Mouse (Mus musculus): Measurements from ENCODE around the gene Rev3l. TPM values are rescaled to one million over a fixed set of nuclear protein-coding genes. Genes with fewer than 3 reads are reported as not detected.

The Rev3l gene
- polyA plus RNA-seq, 1 experiment from 2014 or later: 31.6 TPM

GRCm38 (mm10) chr10:39865509-39865908, 133.6 kb downstream of the Rev3l start:
- no peak overlapping the region for H3K4me3 ChIP-seq (ENCODE audit: low read depth, low read length)
- peaks cover 68% of the 10 kb centered on the region for H3K36me3 ChIP-seq (ENCODE audit: control insufficient read depth, insufficient read depth, low read length)
- ATAC-seq: no peak
- no peak for DNase-seq (ENCODE audit: low spot score)
- no peaks in the 10 kb centered on the region for H3K27me3 ChIP-seq (replicated peaks; ENCODE audit: control insufficient read depth, insufficient read depth, low read length)
- no peak overlapping the region for H3K9ac ChIP-seq (ENCODE audit: low read length)
- no peak overlapping the region for H3K27ac ChIP-seq (ENCODE audit: low read depth, low read length)
- H3K9me3 ChIP-seq (replicated peaks; ENCODE audit: control insufficient read depth, low read length): no peaks in the 10 kb centered on the region
- no peak overlapping the region for H3K4me2 ChIP-seq (ENCODE audit: low read length)
- no peaks in the 10 kb centered on the region for H3K4me1 ChIP-seq (ENCODE audit: control insufficient read depth, insufficient read depth, low read length)
- WGBS: 88% methylated on average over 2 of the region's 2 CpGs

- H3K27me3 ChIP-seq (replicated peaks; ENCODE audit: control insufficient read depth, insufficient read depth, low read length): no peaks in the 10 kb centered on the region
- H3K9ac ChIP-seq (ENCODE audit: low read length): no peak overlapping the region
- no peaks in the 10 kb centered on the region for H3K4me1 ChIP-seq (ENCODE audit: control insufficient read depth, insufficient read depth, low read length)
- DNase-seq (ENCODE audit: low spot score) (no peak), ATAC-seq (no peak)
- no peak overlapping the region for H3K27ac ChIP-seq (ENCODE audit: low read depth, low read length)
- H3K4me3 ChIP-seq (ENCODE audit: low read depth, low read length): no peak overlapping the region
- no peak overlapping the region for H3K4me2 ChIP-seq (ENCODE audit: low read length)
- H3K36me3 ChIP-seq (ENCODE audit: control insufficient read depth, insufficient read depth, low read length): no peaks in the 10 kb centered on the region
- WGBS: 76% methylated on average over 3 of the region's 3 CpGs
- no peaks in the 10 kb centered on the region for H3K9me3 ChIP-seq (replicated peaks; ENCODE audit: control insufficient read depth, low read length)
Observed at GRCm38 (mm10) chr10:39888621-39889020, 156.7 kb downstream of the Rev3l start.

- 79% methylated on average over 11 of the region's 11 CpGs for WGBS
- H3K9me3 ChIP-seq (replicated peaks; ENCODE audit: control insufficient read depth, low read length): no peaks in the 10 kb centered on the region
- H3K9ac ChIP-seq (ENCODE audit: low read length): no peak overlapping the region
- H3K4me1 ChIP-seq (ENCODE audit: control insufficient read depth, insufficient read depth, low read length): peaks cover 3% of the 10 kb centered on the region; the same call in 1 of the 2 replicates
- no peak overlapping the region for H3K4me3 ChIP-seq (ENCODE audit: low read depth, low read length)
- ATAC-seq (no peak), DNase-seq (ENCODE audit: low spot score) (no peak)
- H3K27ac ChIP-seq (ENCODE audit: low read depth, low read length): no peak overlapping the region
- no peaks in the 10 kb centered on the region for H3K36me3 ChIP-seq (ENCODE audit: control insufficient read depth, insufficient read depth, low read length)
- H3K27me3 ChIP-seq (replicated peaks; ENCODE audit: control insufficient read depth, insufficient read depth, low read length): no peaks in the 10 kb centered on the region
- no peak overlapping the region for H3K4me2 ChIP-seq (ENCODE audit: low read length)
Observed at GRCm38 (mm10) chr10:39893702-39894697, 162.1 kb downstream of the Rev3l start.

GRCm38 (mm10) chr10:39896503-39896902, 164.6 kb downstream of the Rev3l start:
- H3K27me3 ChIP-seq (replicated peaks; ENCODE audit: control insufficient read depth, insufficient read depth, low read length): no peaks in the 10 kb centered on the region
- H3K9me3 ChIP-seq (replicated peaks; ENCODE audit: control insufficient read depth, low read length): no peaks in the 10 kb centered on the region
- peaks cover 6% of the 10 kb centered on the region; the same call in 1 of the 2 replicates for H3K4me1 ChIP-seq (ENCODE audit: control insufficient read depth, insufficient read depth, low read length)
- no peak overlapping the region for H3K4me2 ChIP-seq (ENCODE audit: low read length)
- no peak overlapping the region for H3K27ac ChIP-seq (ENCODE audit: low read depth, low read length)
- H3K9ac ChIP-seq (ENCODE audit: low read length): no peak overlapping the region
- no peak overlapping the region for H3K4me3 ChIP-seq (ENCODE audit: low read depth, low read length)
- DNase-seq (ENCODE audit: low spot score) (no peak), ATAC-seq (no peak)
- WGBS: 87% methylated on average over 5 of the region's 5 CpGs
- no peaks in the 10 kb centered on the region for H3K36me3 ChIP-seq (ENCODE audit: control insufficient read depth, insufficient read depth, low read length)

DNA sequence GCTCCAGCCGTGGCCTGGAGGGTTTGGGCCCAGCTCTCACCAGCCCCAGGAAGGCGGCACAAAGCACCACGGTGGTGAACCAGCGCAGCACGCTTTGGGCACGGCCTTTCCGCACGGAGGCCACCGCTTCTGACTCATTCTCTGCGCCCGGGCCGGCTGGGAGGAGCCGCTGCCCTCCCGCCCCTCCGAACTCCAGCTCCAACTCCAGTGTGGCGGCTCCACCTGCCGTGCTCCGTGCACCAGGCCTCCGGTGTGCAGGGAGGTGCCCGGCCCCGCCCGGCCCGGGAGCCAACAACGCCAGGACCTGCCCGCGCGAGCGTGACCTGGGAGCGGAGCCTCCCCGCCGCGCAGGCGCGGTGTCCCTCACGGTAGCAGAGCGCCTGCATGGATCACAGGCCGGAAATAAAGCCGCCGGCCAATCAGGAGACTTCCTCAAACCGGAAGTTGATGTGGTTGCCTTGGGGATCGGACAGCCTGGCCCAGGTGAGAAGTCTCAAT, 167.0 kb downstream of the Rev3l start, which contains the start of gene Mfsd4b4:
Mfsd4b4 (minus strand) TSS at position 365 of the 498 bp plus-strand sequence.
- Histone ChIP-seq H3K27ac (ENCODE audit: low read depth, low read length) (peak within 1 kb of the TSS; percentile 71; the same call in 1 of the 2 replicates), H3K36me3 (ENCODE audit: control insufficient read depth, insufficient read depth, low read length) (no peaks in the 10 kb centered on the region), H3K9ac (ENCODE audit: low read length) (peak within 1 kb of the TSS; percentile 85), H3K27me3 (replicated peaks; ENCODE audit: control insufficient read depth, insufficient read depth, low read length) (no peaks in the 10 kb centered on the region), H3K4me2 (ENCODE audit: low read length) (peak within 1 kb of the TSS; percentile 83), H3K4me1 (ENCODE audit: control insufficient read depth, insufficient read depth, low read length) (peaks cover 6% of the 10 kb centered on the region; the same call in 1 of the 2 replicates), H3K9me3 (replicated peaks; ENCODE audit: control insufficient read depth, low read length) (no peaks in the 10 kb centered on the region), H3K4me3 (ENCODE audit: low read depth, low read length) (peak within 1 kb of the TSS; percentile 66)
- peak; percentile 96 for DNase-seq (ENCODE audit: low spot score)
- WGBS: under 1% methylated on average over 40 of the region's 41 CpGs
- ATAC-seq: peak; percentile 98

GRCm38 (mm10) chr10:39904191-39904590, 172.3 kb downstream of the Rev3l start:
- Histone ChIP-seq H3K9ac (ENCODE audit: low read length) (no peak overlapping the region), H3K4me3 (ENCODE audit: low read depth, low read length) (no peak overlapping the region), H3K4me2 (ENCODE audit: low read length) (no peak overlapping the region), H3K27ac (ENCODE audit: low read depth, low read length) (no peak overlapping the region), H3K36me3 (ENCODE audit: control insufficient read depth, insufficient read depth, low read length) (no peaks in the 10 kb centered on the region), H3K27me3 (replicated peaks; ENCODE audit: control insufficient read depth, insufficient read depth, low read length) (no peaks in the 10 kb centered on the region), H3K9me3 (replicated peaks; ENCODE audit: control insufficient read depth, low read length) (no peaks in the 10 kb centered on the region), H3K4me1 (ENCODE audit: control insufficient read depth, insufficient read depth, low read length) (0 out of 2 replicates have a peak, but pooled peaks cover 2% of the 10 kb centered on the region)
- WGBS: 79% methylated on average over 3 of the region's 3 CpGs
- ATAC-seq (no peak), DNase-seq (ENCODE audit: low spot score) (no peak)

GRCm38 (mm10) chr10:39906799-39907658, 175.1 kb downstream of the Rev3l start:
- Histone ChIP-seq H3K4me3 (ENCODE audit: low read depth, low read length) (no peak overlapping the region), H3K27ac (ENCODE audit: low read depth, low read length) (no peak overlapping the region), H3K4me2 (ENCODE audit: low read length) (no peak overlapping the region), H3K4me1 (ENCODE audit: control insufficient read depth, insufficient read depth, low read length) (no peaks in the 10 kb centered on the region), H3K27me3 (replicated peaks; ENCODE audit: control insufficient read depth, insufficient read depth, low read length) (no peaks in the 10 kb centered on the region), H3K36me3 (ENCODE audit: control insufficient read depth, insufficient read depth, low read length) (no peaks in the 10 kb centered on the region), H3K9me3 (replicated peaks; ENCODE audit: control insufficient read depth, low read length) (no peaks in the 10 kb centered on the region), H3K9ac (ENCODE audit: low read length) (no peak overlapping the region)
- 85% methylated on average over 10 of the region's 10 CpGs for WGBS
- ATAC-seq: no peak
- DNase-seq (ENCODE audit: low spot score): no peak

DNA sequence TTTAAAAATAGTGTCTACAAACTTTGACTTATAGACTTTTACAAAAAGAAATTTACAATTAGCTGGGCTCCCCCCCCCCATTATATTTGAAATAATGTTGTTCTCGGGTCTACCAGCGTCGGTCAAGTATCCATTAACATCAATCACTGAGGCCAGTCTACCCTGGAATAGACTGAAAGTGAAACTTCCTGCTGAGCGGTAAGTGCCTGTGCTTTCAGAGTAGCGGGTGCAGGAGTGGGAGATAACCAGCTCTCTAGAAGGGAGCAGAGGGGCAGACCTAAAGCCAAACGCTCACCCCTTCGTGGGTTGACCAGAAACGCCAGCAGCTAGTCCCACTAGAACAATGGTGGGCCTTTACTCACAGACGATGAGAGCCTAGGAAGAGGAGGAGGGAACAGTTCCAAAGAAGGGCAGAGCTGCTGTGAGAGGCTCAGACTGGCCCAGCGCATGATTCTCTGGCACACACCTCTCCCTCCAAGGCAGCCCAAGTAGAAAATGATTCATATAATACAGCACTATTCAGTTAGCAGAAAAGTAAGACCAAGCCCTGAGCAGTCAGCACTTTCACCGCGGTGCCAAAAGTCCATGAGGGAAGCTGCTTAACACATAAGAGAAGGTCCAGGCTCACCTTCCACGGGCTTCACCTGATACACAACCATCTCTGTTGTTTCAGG, 177.0 kb downstream of the Rev3l start:
- WGBS: 70% methylated on average over 13 of the region's 13 CpGs
- ATAC-seq: no peak
- H3K36me3 ChIP-seq (ENCODE audit: control insufficient read depth, insufficient read depth, low read length): no peaks in the 10 kb centered on the region
- H3K27ac ChIP-seq (ENCODE audit: low read depth, low read length): no peak overlapping the region
- H3K4me1 ChIP-seq (ENCODE audit: control insufficient read depth, insufficient read depth, low read length): no peaks in the 10 kb centered on the region
- no peak for DNase-seq (ENCODE audit: low spot score)
- H3K9me3 ChIP-seq (replicated peaks; ENCODE audit: control insufficient read depth, low read length): no peaks in the 10 kb centered on the region
- H3K27me3 ChIP-seq (replicated peaks; ENCODE audit: control insufficient read depth, insufficient read depth, low read length): no peaks in the 10 kb centered on the region
- no peak overlapping the region for H3K9ac ChIP-seq (ENCODE audit: low read length)
- H3K4me3 ChIP-seq (ENCODE audit: low read depth, low read length): no peak overlapping the region
- no peak overlapping the region for H3K4me2 ChIP-seq (ENCODE audit: low read length)
